Mouse (Mus musculus) liver, embryonic 11.5 days (tissue): Measurements from ENCODE around the gene Entpd7. TPM values are rescaled to one million over a fixed set of nuclear protein-coding genes. Genes with fewer than 3 reads are reported as not detected.

Experiments
- ATAC-seq: fragments of 200-750 bp; cut with Nextera tagmentation; replicated peaks from 2 replicates; pipeline ENCODE4 v1.8.0; 2017; ENCODE audit warnings: moderate number of reproducible peaks, mild to moderate bottlenecking, moderate TSS enrichment, moderate library complexity; ENCODE audit not compliant: low FRiP score
- DNase-seq: peaks from one replicate; pipeline ENCODE4 v3.0.0-alpha.2; 2017; ENCODE audit warnings: low spot score
- H3K27ac ChIP-seq: fragments of 300-500 bp; sonication (generic); 2 replicates; pipeline ENCODE4 v1.5.1; 2014; ENCODE audit warnings: mild to moderate bottlenecking, low read depth, low read length, control low read depth
- H3K27me3 ChIP-seq: fragments of 300-500 bp; sonication (generic); replicated peaks from 2 replicates; pipeline ENCODE4 v1.6.1; 2014; ENCODE audit warnings: low read length, mixed read lengths; ENCODE audit not compliant: control insufficient read depth, insufficient read depth
- H3K36me3 ChIP-seq: fragments of 300-500 bp; sonication (generic); 2 replicates; pipeline ENCODE4 v1.6.1; 2014; ENCODE audit warnings: mild to moderate bottlenecking, low read length, moderate library complexity, mixed read lengths; ENCODE audit not compliant: control insufficient read depth, insufficient read depth
- H3K4me1 ChIP-seq: fragments of 300-500 bp; sonication (generic); replicated peaks from 2 replicates; pipeline ENCODE4 v1.6.1; 2014; ENCODE audit warnings: low read length, mixed read lengths; ENCODE audit not compliant: control insufficient read depth, insufficient read depth
- H3K4me2 ChIP-seq: fragments of 300-500 bp; sonication (generic); 2 replicates; pipeline ENCODE4 v1.6.1; 2014; ENCODE audit warnings: mild to moderate bottlenecking, control low read depth, moderate library complexity
- H3K4me3 ChIP-seq: fragments of 300-500 bp; sonication (generic); 2 replicates; pipeline ENCODE4 v1.5.1; 2014; ENCODE audit warnings: low read depth, low read length, control low read depth
- H3K9ac ChIP-seq: fragments of 300-500 bp; sonication (generic); 2 replicates; pipeline ENCODE4 v1.6.1; 2014; ENCODE audit warnings: low read depth, low read length, control low read depth
- H3K9me3 ChIP-seq: fragments of 300-500 bp; sonication (generic); 2 replicates; pipeline ENCODE4 v1.6.1; 2016; ENCODE audit warnings: low read length, inconsistent platforms, mixed read lengths; ENCODE audit not compliant: control insufficient read depth
- WGBS: fragments of 180-500 bp; shearing (Covaris S2); extraction: QIAGEN DNeasy Blood & Tissue Kit; methylation state at CpG from one replicate; pipeline ENCODE4 v1.1.7; 2014; 5-methylcytosine and 5-hydroxymethylcytosine counted together
- polyA plus RNA-seq: library from polyadenylated mRNA; unstranded; fragments of >200 nt; fragmentation: Nextera tagmentation; extraction: Ambion mirVana; gene quantifications from 2 replicates; pipeline ENCODE4 v1.2.1, GENCODE M21; 2014

Gene Entpd7
- polyA plus RNA-seq, 1 experiment from 2014 or later, result 9.2 TPM

- Histone ChIP-seq H3K27me3 (no peaks in the 10 kb centered on the region), H3K36me3 (no peaks in the 10 kb centered on the region), H3K4me1 (0 out of 2 replicates have a peak, but pooled peaks cover 3% of the 10 kb centered on the region), H3K27ac (no peak overlapping the region), H3K9ac (no peak overlapping the region), H3K4me2 (no peak overlapping the region), H3K9me3 (no peaks in the 10 kb centered on the region), H3K4me3 (no peak overlapping the region)
- ATAC-seq, result no peak
- 26% methylated on average over 10 of the region's 10 CpGs for WGBS
- no peak for DNase-seq
Observed at GRCm38 (mm10) chr19:43775433-43775832, 86.0 kb downstream of the Entpd7 start.

DNA sequence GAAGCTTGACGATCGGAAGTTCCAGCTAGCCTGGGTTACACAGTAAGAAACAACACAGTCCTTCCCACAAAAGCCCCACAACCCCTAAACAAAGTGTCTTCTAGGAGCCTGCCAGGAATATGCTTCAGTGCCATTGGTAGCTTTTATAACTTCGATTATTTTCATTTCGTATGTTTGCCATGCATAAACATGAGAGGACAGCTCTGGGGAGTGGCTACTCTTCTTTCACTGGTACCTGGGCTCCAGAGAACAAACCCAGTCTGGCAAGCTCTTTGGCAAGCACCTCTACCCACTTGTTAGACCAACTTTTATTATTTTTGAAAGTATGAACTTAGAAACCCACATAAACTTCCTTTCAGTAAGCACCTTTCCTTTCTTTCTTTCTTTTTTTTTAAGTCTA is 87.1 kb downstream of the Entpd7 start:
- Histone ChIP-seq H3K9me3 (no peaks in the 10 kb centered on the region), H3K4me1 (0 out of 2 replicates have a peak, but pooled peaks cover 3% of the 10 kb centered on the region), H3K27me3 (no peaks in the 10 kb centered on the region), H3K4me2 (no peak overlapping the region), H3K9ac (no peak overlapping the region), H3K36me3 (no peaks in the 10 kb centered on the region), H3K4me3 (no peak overlapping the region), H3K27ac (no peak overlapping the region)
- 81% methylated on average over 4 of the region's 4 CpGs for WGBS
- no peak for DNase-seq
- ATAC-seq, result no peak

DNA sequence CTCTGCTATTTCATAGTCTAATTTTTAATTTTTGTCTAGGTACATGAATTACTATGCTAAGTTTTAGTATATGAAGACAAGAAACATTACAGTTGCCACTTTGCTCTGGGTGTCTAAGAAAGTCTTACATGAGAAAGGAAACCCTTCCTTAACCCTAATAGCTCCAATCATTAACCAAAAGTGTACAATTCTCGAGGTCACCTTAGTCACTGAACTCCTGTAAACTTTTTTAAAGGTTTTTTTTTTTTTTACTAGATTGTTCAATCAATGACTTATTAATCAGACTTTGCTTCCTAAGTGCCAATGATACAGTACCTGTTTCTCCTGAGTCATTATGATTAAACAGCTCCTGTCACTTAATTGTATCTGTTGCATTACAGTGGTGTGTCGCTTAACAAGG is 87.8 kb downstream of the Entpd7 start:
- Histone ChIP-seq H3K9ac (no peak overlapping the region), H3K27me3 (no peaks in the 10 kb centered on the region), H3K36me3 (no peaks in the 10 kb centered on the region), H3K4me2 (no peak overlapping the region), H3K4me3 (no peak overlapping the region), H3K9me3 (no peaks in the 10 kb centered on the region), H3K27ac (no peak overlapping the region), H3K4me1 (0 out of 2 replicates have a peak, but pooled peaks cover 3% of the 10 kb centered on the region)
- no peak for ATAC-seq
- WGBS, result 69% methylated on average over 2 of the region's 2 CpGs
- no peak for DNase-seq

- Histone ChIP-seq H3K4me1 (no peaks in the 10 kb centered on the region), H3K27ac (no peak overlapping the region), H3K36me3 (no peaks in the 10 kb centered on the region), H3K4me3 (no peak overlapping the region), H3K9ac (no peak overlapping the region), H3K4me2 (no peak overlapping the region), H3K9me3 (no peaks in the 10 kb centered on the region), H3K27me3 (no peaks in the 10 kb centered on the region)
- no peak for ATAC-seq
- 55% methylated on average over 5 of the region's 5 CpGs for WGBS
- no peak for DNase-seq
Observed at GRCm38 (mm10) chr19:43780391-43780790, 90.9 kb downstream of the Entpd7 start.

DNA sequence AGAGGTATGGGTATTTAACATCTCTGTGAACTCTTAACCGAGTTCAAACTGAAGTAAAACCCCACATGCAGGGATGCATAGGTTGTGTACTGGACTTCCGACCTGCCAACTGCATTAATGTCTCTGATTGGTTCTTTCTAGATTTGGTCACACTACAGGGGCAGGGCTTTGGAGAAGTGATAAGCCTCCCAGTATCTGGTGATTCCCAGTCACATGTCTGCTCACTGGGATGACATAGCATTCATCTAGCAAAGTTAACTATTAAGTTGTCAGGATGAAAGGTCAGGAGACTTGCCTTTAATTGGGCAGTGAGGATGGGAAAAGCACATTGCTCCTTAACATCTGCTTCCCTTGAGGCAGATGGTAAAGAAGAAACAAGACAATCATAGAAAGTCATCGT is 92.5 kb downstream of the Entpd7 start, which contains the start of gene Abcc2:
Gene Abcc2 (plus strand): TSS at position 213 of the 400 bp plus-strand sequence.
- no peaks in the 10 kb centered on the region for H3K4me1 ChIP-seq
- no peak within 1 kb of the TSS for H3K9ac ChIP-seq
- no peak within 1 kb of the TSS for H3K4me3 ChIP-seq
- WGBS, result 73% methylated on average over 3 of the region's 3 CpGs
- no peaks in the 10 kb centered on the region for H3K27me3 ChIP-seq
- no peaks in the 10 kb centered on the region for H3K9me3 ChIP-seq
- no peaks in the 10 kb centered on the region for H3K36me3 ChIP-seq
- peak within 1 kb of the TSS; percentile 29; the same call in 1 of the 2 replicates for H3K4me2 ChIP-seq
- DNase-seq, result no peak
- no peak within 1 kb of the TSS for H3K27ac ChIP-seq
- no peak for ATAC-seq

Other genes with a start within 250 kb of the Entpd7 start
- gene Cnnm1, start 249.2 kb upstream of the Entpd7 start, polyA plus RNA-seq, result 0.21 and 0.23 TPM in 2 replicates
- 33.7 and 37.2 TPM in 2 replicates for gene Got1, start 165.1 kb upstream of the Entpd7 start, polyA plus RNA-seq
- 1.2 and 2.3 TPM in 2 replicates for gene Nkx2-3, start 77.3 kb upstream of the Entpd7 start, polyA plus RNA-seq
- 12.2 and 14.0 TPM in 2 replicates for gene Slc25a28, start 14.8 kb upstream of the Entpd7 start, polyA plus RNA-seq
- gene Cutc, start 63.3 kb downstream of the Entpd7 start, polyA plus RNA-seq, result 19.4 and 22.3 TPM in 2 replicates
- 12.3 and 14.0 TPM in 2 replicates for gene Cox15, start 63.3 kb downstream of the Entpd7 start, polyA plus RNA-seq
- gene Abcc2, start 92.5 kb downstream of the Entpd7 start, polyA plus RNA-seq, result 4.5 and 5.1 TPM in 2 replicates